Mouse (Mus musculus) cerebellum, adult 2 months (tissue): ENCODE results near the gene Pcyt2.

Experiments used
- CTCF ChIP-seq: fragments of 200-500 bp; IDR thresholded peaks from 2 replicates; pipeline ENCODE4 v1.5.1; 2011; ENCODE audit warnings: low read depth, mild to moderate bottlenecking, control low read depth, low read length, moderate library complexity, borderline replicate concordance; ENCODE audit not compliant: insufficient read depth
- POLR2A ChIP-seq: fragments of 200-500 bp; IDR thresholded peaks from 2 replicates; pipeline ENCODE4 v1.6.1; 2011; ENCODE audit warnings: low read length, control low read depth, borderline replicate concordance; ENCODE audit not compliant: insufficient read depth

- TF ChIP-seq CTCF: peak; percentile 97
- no peak for TF ChIP-seq POLR2A
These were observed 5.0 kb downstream of the Pcyt2 start for GRCm38 (mm10) chr11:120612763-120613162.
